Mouse (Mus musculus) bone marrow macrophage, adult 2 months (primary cell): ENCODE results near the gene Mmp24.

Experiments used
- CTCF ChIP-seq: IDR thresholded peaks from 2 replicates; pipeline ENCODE4 v1.5.1; 2012; ENCODE audit warnings: low read depth, mild to moderate bottlenecking, low read length, moderate library complexity
- POLR2A ChIP-seq: IDR thresholded peaks from 2 replicates; pipeline ENCODE4 v1.6.1; 2012; ENCODE audit warnings: mild to moderate bottlenecking, low read depth, low read length, borderline replicate concordance

DNA sequence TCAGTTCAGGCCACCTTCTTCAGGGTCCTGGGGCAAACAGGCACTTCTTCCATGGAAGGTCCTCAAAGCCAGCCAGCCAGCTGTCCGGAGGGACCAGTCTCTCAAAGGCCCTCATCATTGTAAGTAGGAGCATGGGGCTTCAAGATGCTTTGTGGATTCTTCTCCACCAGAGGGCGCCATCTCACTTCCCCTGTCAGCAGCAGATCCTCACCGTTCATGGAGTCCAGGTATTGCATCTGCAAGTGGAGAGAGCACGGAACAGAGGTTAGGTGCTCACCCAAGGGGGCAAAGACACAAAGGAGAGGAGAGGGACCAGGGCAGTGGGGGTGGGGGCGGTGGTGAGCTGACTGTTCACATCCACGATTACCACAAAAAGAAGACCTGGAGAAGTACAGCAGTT is 73.1 kb downstream of the Mmp24 start:
- TF ChIP-seq POLR2A (no peak), CTCF (peak; percentile 80)
